Mouse (Mus musculus) myocyte (in vitro differentiated cells): Measurements from ENCODE around the gene Akr1cl. TPM values are rescaled to one million over a fixed set of nuclear protein-coding genes. Genes with fewer than 3 reads are reported as not detected.

ENCODE experiments used
- H3K27me3 ChIP-seq: one replicate; pipeline ENCODE4 v1.6.1; 2011; ENCODE audit not compliant: control insufficient read depth, insufficient read depth, insufficient read length
- H3K36me3 ChIP-seq: one replicate; pipeline ENCODE4 v1.6.1; 2011; ENCODE audit not compliant: control insufficient read depth, insufficient read depth
- H3K4me2 ChIP-seq: one replicate; pipeline ENCODE4 v1.6.1; 2011; ENCODE audit warnings: low read depth, control low read depth
- H3K4me3 ChIP-seq: one replicate; pipeline ENCODE4 v1.5.1; 2011; ENCODE audit warnings: mild to moderate bottlenecking, control low read depth, moderate library complexity
- H3K79me2 ChIP-seq: one replicate; pipeline ENCODE4 v1.6.1; 2011; ENCODE audit not compliant: control insufficient read depth, insufficient read depth
- H3ac ChIP-seq: one replicate; pipeline ENCODE4 v1.6.1; 2011; ENCODE audit not compliant: control insufficient read depth, insufficient read length
- CEBPB ChIP-seq: IDR thresholded peaks from 2 replicates; pipeline ENCODE4 v1.6.1; 2011; ENCODE audit warnings: mild to moderate bottlenecking, moderate library complexity; ENCODE audit not compliant: poor library complexity, insufficient read depth, severe bottlenecking
- E2F4 ChIP-seq: IDR thresholded peaks from one replicate; pipeline ENCODE4 v1.6.1; 2011; ENCODE audit warnings: mild to moderate bottlenecking, control low read depth, moderate library complexity; ENCODE audit not compliant: insufficient read depth
- MAX ChIP-seq: IDR thresholded peaks from one replicate; pipeline ENCODE4 v1.6.1; 2011; ENCODE audit warnings: low read depth, mild to moderate bottlenecking, control low read depth
- MYOD1 ChIP-seq, 3 experiments: IDR thresholded peaks; one replicate each; pipeline ENCODE4 v1.6.1; 2011; ENCODE audit warnings: control low read depth in 2 of 3, low read depth in 2 of 3, mild to moderate bottlenecking in 2 of 3, moderate library complexity in 1 of 3; ENCODE audit not compliant: insufficient read length in 2 of 3, control insufficient read depth in 1 of 3
- MYOG ChIP-seq, 3 experiments: IDR thresholded peaks; one replicate each; pipeline ENCODE4 v1.6.1; 2011; ENCODE audit warnings: control low read depth in 2 of 3, low read depth in 2 of 3, mild to moderate bottlenecking in 2 of 3; ENCODE audit not compliant: insufficient read length in 2 of 3, control insufficient read depth in 1 of 3, insufficient read depth in 1 of 3
- POLR2A ChIP-seq: IDR thresholded peaks from one replicate; pipeline ENCODE4 v1.6.1; 2011; ENCODE audit warnings: low read depth, mild to moderate bottlenecking, control low read depth, moderate library complexity; ENCODE audit not compliant: insufficient read length
- POLR2AphosphoS2 ChIP-seq: IDR thresholded peaks from one replicate; pipeline ENCODE4 v1.6.1; 2011; ENCODE audit warnings: low read depth, control low read depth; ENCODE audit not compliant: insufficient read length
- REST ChIP-seq: IDR thresholded peaks from one replicate; pipeline ENCODE4 v1.6.1; 2011; ENCODE audit warnings: mild to moderate bottlenecking, control low read depth, moderate library complexity; ENCODE audit not compliant: insufficient read depth, insufficient read length
- SRF ChIP-seq: IDR thresholded peaks from one replicate; pipeline ENCODE4 v1.6.1; 2011; ENCODE audit warnings: low read depth; ENCODE audit not compliant: control insufficient read depth, insufficient read length
- TCF12 ChIP-seq: IDR thresholded peaks from one replicate; pipeline ENCODE4 v1.6.1; 2011; ENCODE audit warnings: mild to moderate bottlenecking, control low read depth; ENCODE audit not compliant: poor library complexity, insufficient read depth, severe bottlenecking
- TCF3 ChIP-seq: IDR thresholded peaks from one replicate; pipeline ENCODE4 v1.6.1; 2011; ENCODE audit warnings: low read depth, control low read depth; ENCODE audit not compliant: insufficient read length
- USF1 ChIP-seq: IDR thresholded peaks from one replicate; pipeline ENCODE4 v1.6.1; 2011; ENCODE audit warnings: low read depth, mild to moderate bottlenecking, control low read depth, moderate library complexity
- polyA plus RNA-seq: library from polyadenylated mRNA; unstranded; fragments of >200 nt; fragmentation: generic; extraction: Trizol; gene quantifications from one replicate; pipeline ENCODE4 v1.2.1, GENCODE M21; 2012; ENCODE audit warnings: missing spikeins

The Akr1cl gene
- polyA plus RNA-seq, 1 experiment, result not detected

GRCm38 (mm10) chr1:65010153-65010552, 22.4 kb downstream of the Akr1cl start:
- no peak overlapping the region for H3K4me3 ChIP-seq
- TF ChIP-seq POLR2A (no peak), MYOD1 (IDR thresholded peaks at IDR 0.05; ENCODE audit: control insufficient read depth in 1 of 3, insufficient read length in 2 of 3, low read depth in 2 of 3) (no peak), POLR2AphosphoS2 (no peak), MYOG (IDR thresholded peaks at IDR 0.05; ENCODE audit: control insufficient read depth in 1 of 3, insufficient read depth in 1 of 3, insufficient read length in 2 of 3, low read depth in 2 of 3) (no peak), REST (no peak), TCF3 (no peak), TCF12 (no peak), E2F4 (no peak), MAX (no peak), CEBPB (no peak), SRF (no peak), USF1 (no peak)
- H3K27me3 ChIP-seq, result no peaks in the 10 kb centered on the region
- no peak overlapping the region for H3K4me2 ChIP-seq
- no peaks in the 10 kb centered on the region for H3K36me3 ChIP-seq
- H3K79me2 ChIP-seq, result no peaks in the 10 kb centered on the region
- H3ac ChIP-seq, result no peak overlapping the region

- no peak for TF ChIP-seq TCF3
- TF ChIP-seq POLR2AphosphoS2, result no peak
- no peak for TF ChIP-seq MAX
- TF ChIP-seq MYOD1 (IDR thresholded peaks at IDR 0.05; ENCODE audit: control insufficient read depth in 1 of 3, insufficient read length in 2 of 3, low read depth in 2 of 3), result no peak
- TF ChIP-seq REST, result no peak
- no peak for TF ChIP-seq E2F4
- TF ChIP-seq SRF, result no peak
- TF ChIP-seq POLR2A, result no peak
- TF ChIP-seq MYOG (IDR thresholded peaks at IDR 0.05; ENCODE audit: control insufficient read depth in 1 of 3, insufficient read depth in 1 of 3, insufficient read length in 2 of 3, low read depth in 2 of 3), result no peak
- no peak for TF ChIP-seq USF1
- no peak for TF ChIP-seq CEBPB
- TF ChIP-seq TCF12, result no peak
- Histone ChIP-seq H3K79me2 (no peaks in the 10 kb centered on the region), H3K36me3 (no peaks in the 10 kb centered on the region)
Measured at GRCm38 (mm10) chr1:65005575-65005974, 27.0 kb downstream of the Akr1cl start.

GRCm38 (mm10) chr1:65004526-65004925, 28.0 kb downstream of the Akr1cl start:
- Histone ChIP-seq H3ac (no peak overlapping the region), H3K4me3 (no peak overlapping the region), H3K36me3 (no peaks in the 10 kb centered on the region), H3K79me2 (no peaks in the 10 kb centered on the region), H3K4me2 (no peak overlapping the region), H3K27me3 (no peaks in the 10 kb centered on the region)
- TF ChIP-seq MYOG (IDR thresholded peaks at IDR 0.05; ENCODE audit: control insufficient read depth in 1 of 3, insufficient read depth in 1 of 3, insufficient read length in 2 of 3, low read depth in 2 of 3) (no peak), TCF3 (no peak), TCF12 (no peak), POLR2AphosphoS2 (no peak), E2F4 (no peak), POLR2A (no peak), SRF (no peak), CEBPB (no peak), USF1 (no peak), MAX (no peak), MYOD1 (IDR thresholded peaks at IDR 0.05; ENCODE audit: control insufficient read depth in 1 of 3, insufficient read length in 2 of 3, low read depth in 2 of 3) (no peak), REST (no peak)

More at GRCm38 (mm10) chr1:65005575-65005974, 27.0 kb downstream of the Akr1cl start:
- Histone ChIP-seq H3K27me3 (no peaks in the 10 kb centered on the region), H3ac (no peak overlapping the region), H3K4me2 (no peak overlapping the region), H3K4me3 (no peak overlapping the region)

GRCm38 (mm10) chr1:64993206-64993605, 39.4 kb downstream of the Akr1cl start:
- no peaks in the 10 kb centered on the region for H3K79me2 ChIP-seq
- no peak overlapping the region for H3K4me3 ChIP-seq
- H3K27me3 ChIP-seq, result no peaks in the 10 kb centered on the region
- TF ChIP-seq REST (no peak), TCF12 (no peak), MAX (no peak), POLR2AphosphoS2 (no peak)
- no peak overlapping the region for H3ac ChIP-seq
- peak overlapping the region; percentile 21 for H3K4me2 ChIP-seq
- H3K36me3 ChIP-seq, result no peaks in the 10 kb centered on the region

- Histone ChIP-seq H3K4me3 (no peak overlapping the region), H3K36me3 (no peaks in the 10 kb centered on the region), H3ac (no peak overlapping the region), H3K27me3 (no peaks in the 10 kb centered on the region), H3K4me2 (no peak overlapping the region), H3K79me2 (no peaks in the 10 kb centered on the region)
- TF ChIP-seq MYOD1 (IDR thresholded peaks at IDR 0.05; ENCODE audit: control insufficient read depth in 1 of 3, insufficient read length in 2 of 3, low read depth in 2 of 3), result peak in 2 of 3 experiments; percentile 1 to 13
- TF ChIP-seq POLR2A, result no peak
Measured at GRCm38 (mm10) chr1:64988176-64988575, 44.4 kb downstream of the Akr1cl start.
